Mouse (Mus musculus): ENCODE measurements around the gene Fhl1. TPM values are rescaled to one million over a fixed set of nuclear protein-coding genes. Genes with fewer than 3 reads are reported as not detected.

The Fhl1 gene
- total RNA-seq, 4 experiments from 2014 or later = 81.8 to 101 (median 89.4) TPM

- no peak for DNase-seq (ENCODE audit: low spot score in 2 of 2)
Observed at GRCm38 (mm10) chrX:56751536-56751935, 19.9 kb downstream of the Fhl1 start.

- DNase-seq (ENCODE audit: low spot score in 2 of 2) = no peak
Observed at GRCm38 (mm10) chrX:56752144-56752543, 20.6 kb downstream of the Fhl1 start.

- DNase-seq (ENCODE audit: low spot score in 2 of 2) = peak in 1 of 2 experiments; percentile 29
Observed at GRCm38 (mm10) chrX:56753317-56754289, 22.0 kb downstream of the Fhl1 start.

GRCm38 (mm10) chrX:56755646-56756045, 24.1 kb downstream of the Fhl1 start:
- DNase-seq (ENCODE audit: low spot score in 2 of 2) = no peak

GRCm38 (mm10) chrX:56756352-56756751, 24.8 kb downstream of the Fhl1 start:
- no peak for DNase-seq (ENCODE audit: low spot score in 2 of 2)

- no peak for DNase-seq (ENCODE audit: low spot score in 2 of 2)
Observed at GRCm38 (mm10) chrX:56760257-56760760, 28.7 kb downstream of the Fhl1 start.

- DNase-seq (ENCODE audit: low spot score in 2 of 2) = no peak
Observed at GRCm38 (mm10) chrX:56769838-56770237, 38.3 kb downstream of the Fhl1 start.

- no peak for DNase-seq (ENCODE audit: low spot score in 2 of 2)
Observed at GRCm38 (mm10) chrX:56771751-56772150, 40.2 kb downstream of the Fhl1 start.

- DNase-seq (ENCODE audit: low spot score in 2 of 2) = no peak
Observed at GRCm38 (mm10) chrX:56773329-56773728, 41.7 kb downstream of the Fhl1 start.

- no peak for DNase-seq (ENCODE audit: low spot score in 2 of 2)
Observed at GRCm38 (mm10) chrX:56786281-56787061, 54.9 kb downstream of the Fhl1 start.

GRCm38 (mm10) chrX:56787486-56787885, 55.9 kb downstream of the Fhl1 start:
- no peak for DNase-seq (ENCODE audit: low spot score in 2 of 2)

GRCm38 (mm10) chrX:56790591-56790990, 59.0 kb downstream of the Fhl1 start:
- DNase-seq (ENCODE audit: low spot score in 2 of 2) = no peak

- DNase-seq (ENCODE audit: low spot score in 2 of 2) = peak; percentile 14 to 29
Observed at GRCm38 (mm10) chrX:56791268-56791667, 59.7 kb downstream of the Fhl1 start.

- no peak for DNase-seq (ENCODE audit: low spot score in 2 of 2)
Observed at GRCm38 (mm10) chrX:56821765-56822603, 90.4 kb downstream of the Fhl1 start, which contains the start of gene Map7d3. Gene Map7d3 (minus strand): TSS chrX:56822326.

GRCm38 (mm10) chrX:56827492-56827891, 95.9 kb downstream of the Fhl1 start:
- DNase-seq (ENCODE audit: low spot score in 2 of 2) = no peak

- no peak for DNase-seq (ENCODE audit: low spot score in 2 of 2)
Observed at GRCm38 (mm10) chrX:56835842-56836241, 104.3 kb downstream of the Fhl1 start.

- no peak for DNase-seq (ENCODE audit: low spot score in 2 of 2)
Observed at GRCm38 (mm10) chrX:56839369-56839768, 107.8 kb downstream of the Fhl1 start.

GRCm38 (mm10) chrX:56841255-56841654, 109.7 kb downstream of the Fhl1 start:
- no peak for DNase-seq (ENCODE audit: low spot score in 2 of 2)

Measured in left cerebral cortex, adult 8-10 months (tissue).